26 mouse cellular contexts compared by ENCODE assay signal in the genomic region with DNA sequence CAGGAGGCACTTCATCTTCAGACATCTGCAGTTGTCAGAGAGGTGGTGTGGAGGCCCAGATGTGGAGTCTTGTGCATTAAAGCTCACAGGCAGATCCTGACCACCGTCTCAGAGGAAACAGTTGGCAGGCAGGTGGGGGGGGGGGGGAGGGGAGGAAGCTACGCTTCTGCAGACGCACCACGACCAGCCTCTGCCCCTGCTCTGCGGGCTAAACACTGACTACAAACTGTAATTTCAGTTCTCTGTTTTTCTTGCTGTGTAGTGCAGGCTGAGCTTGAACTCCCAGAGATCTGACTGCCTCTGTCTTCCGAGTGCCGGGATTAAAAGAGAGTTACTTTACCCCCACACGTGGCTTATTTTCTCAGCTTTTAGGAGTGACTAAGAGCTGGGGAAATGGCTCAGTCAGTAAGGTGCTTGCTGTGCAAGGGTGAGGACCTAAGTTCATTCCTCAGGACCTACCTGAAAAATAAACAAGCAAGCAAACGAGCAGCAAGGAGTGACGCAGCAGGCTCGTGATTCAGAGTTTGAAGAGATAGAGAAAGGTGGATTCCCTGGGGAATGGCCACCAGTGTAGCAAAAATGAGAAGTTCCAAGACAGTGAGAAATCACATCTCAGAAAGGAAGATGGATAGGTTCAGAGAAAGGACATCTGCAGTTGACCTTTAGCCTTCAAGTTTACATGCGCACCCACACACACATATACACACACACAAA.
DNase-seq lines count a peak whose midpoint lies in the region; ATAC-seq lines count a peak whose summit lies in the region.
"Had no signal": no experiment of that assay in that cellular context is flagged by ENCODE, and none has a peak within 500 bp of the region (broad histone marks: within the 10 kb centered on the region; RNA-seq: fewer than 3 reads in every experiment).

No protein-coding gene starts in this region.

- WGBS in heart, embryonic 16.5 days, result 53% methylated on average over 11 of the region's 12 CpGs

- 0 out of 2 replicates have a peak, but pooled peaks have one; percentile 42 for ATAC-seq in heart, embryonic 16.5 days (replicated peaks; ENCODE audit: extremely low read depth, insufficient read depth, low FRiP score)
- ATAC-seq: activated CD4-positive, CD25-positive, alpha-beta regulatory T cell, adult 4 months; forebrain, embryonic 14.5 days; forebrain, postnatal 0 days had no signal

- H3K27ac ChIP-seq in heart, embryonic 16.5 days (ENCODE audit: low read length), result no peak overlapping the region
- H3K27ac ChIP-seq: embryonic facial prominence, embryonic 12.5 days; embryonic facial prominence, embryonic 15.5 days; heart, adult 2 months; heart, embryonic 10.5 days; heart, embryonic 13.5 days; hindbrain, embryonic 12.5 days; hindbrain, embryonic 15.5 days had no signal

- no peak for DNase-seq in heart, adult 18-20 months
- DNase-seq in thymus, postnatal 14 days, result peak; percentile 7
- no peak for DNase-seq in thymus, adult 18-20 months
- DNase-seq in c-Kit-positive CD71-negative TER-119-negative erythroid progenitor cells, embryonic 14.5 days (ENCODE audit: low read depth), result peak; percentile 9
- peak; percentile 2 for DNase-seq in yolk sac, embryonic 10.5 days (ENCODE audit: low spot score)
- DNase-seq in spleen, postnatal 10 days (ENCODE audit: low spot score in 2 of 2), result no peak
- DNase-seq in adrenal gland, adult (ENCODE audit: inconsistent age in 2 of 2, low spot score in 1 of 2), result no peak
- DNase-seq: adrenal gland, postnatal 10 days; adrenal gland, postnatal 36 days; B cell, adult 2 months; cerebellum, adult 11 months; cerebellum, adult 2 months; cerebellum, adult 9-11 months; cerebellum, postnatal 25 days; forebrain, postnatal 0 days; gastrocnemius, postnatal 25 days; heart, adult 2 months had no signal

- H3K4me1 ChIP-seq in heart, embryonic 16.5 days (ENCODE audit: control insufficient read depth, insufficient read depth, low read length), result no peaks in the 10 kb centered on the region
- H3K4me1 ChIP-seq: heart, embryonic 10.5 days; heart, embryonic 13.5 days; hindbrain, embryonic 15.5 days had no signal

- no peaks in the 10 kb centered on the region for H3K27me3 ChIP-seq in heart, embryonic 16.5 days (ENCODE audit: control insufficient read depth, insufficient read depth, low read length)
- H3K27me3 ChIP-seq: embryonic facial prominence, embryonic 12.5 days; heart, embryonic 13.5 days; hindbrain, embryonic 15.5 days had no signal

- H3K36me3 ChIP-seq in heart, embryonic 16.5 days (ENCODE audit: control insufficient read depth, insufficient read depth), result no peaks in the 10 kb centered on the region
- H3K36me3 ChIP-seq: embryonic facial prominence, embryonic 12.5 days; embryonic facial prominence, embryonic 15.5 days; heart, embryonic 10.5 days; heart, embryonic 13.5 days; hindbrain, embryonic 12.5 days; hindbrain, embryonic 15.5 days had no signal

- no peak overlapping the region for H3K4me2 ChIP-seq in heart, embryonic 16.5 days (ENCODE audit: low read depth, low read length)
- H3K4me2 ChIP-seq: embryonic facial prominence, embryonic 12.5 days; embryonic facial prominence, embryonic 15.5 days; heart, embryonic 13.5 days; hindbrain, embryonic 12.5 days; hindbrain, embryonic 15.5 days had no signal

- H3K4me3 ChIP-seq in heart, embryonic 16.5 days (ENCODE audit: low read length), result no peak overlapping the region
- H3K4me3 ChIP-seq: embryonic facial prominence, embryonic 12.5 days; embryonic facial prominence, embryonic 15.5 days; heart, adult 2 months; heart, embryonic 10.5 days; heart, embryonic 13.5 days; hindbrain, embryonic 12.5 days; hindbrain, embryonic 15.5 days had no signal

- H3K9ac ChIP-seq in heart, embryonic 16.5 days (ENCODE audit: low read length), result no peak overlapping the region
- H3K9ac ChIP-seq: embryonic facial prominence, embryonic 12.5 days; embryonic facial prominence, embryonic 15.5 days; forebrain, postnatal 0 days; heart, embryonic 13.5 days; hindbrain, embryonic 12.5 days; hindbrain, embryonic 15.5 days had no signal

- H3K9me3 ChIP-seq in heart, embryonic 16.5 days (replicated peaks; ENCODE audit: control insufficient read depth, low read length), result no peaks in the 10 kb centered on the region
- H3K9me3 ChIP-seq: embryonic facial prominence, embryonic 12.5 days; embryonic facial prominence, embryonic 15.5 days; heart, embryonic 10.5 days; heart, embryonic 13.5 days; hindbrain, embryonic 12.5 days; hindbrain, embryonic 15.5 days had no signal

Comparison
In these comparisons a context has a peak if more than half of its experiments do, and no peak if none do; other contexts are left out.
1. DNase-seq: peak in thymus, postnatal 14 days (single experiment), c-Kit-positive CD71-negative TER-119-negative erythroid progenitor cells, embryonic 14.5 days (single experiment) and yolk sac, embryonic 10.5 days (single experiment); none in heart, adult 18-20 months (0 of 2), thymus, adult 18-20 months (0 of 2), spleen, postnatal 10 days (0 of 2) and adrenal gland, adult (0 of 2).